Mouse (Mus musculus) stomach, embryonic 16.5 days (tissue): ENCODE measurements at regions not wholly inside any gene's neighbourhood (a gene's known extent, or its start where the extent isn't known, plus 50 kb on each side); places are given as distances from the start of the nearest gene placed in this dataset.
A peak's percentile ranks its signal among the peaks of the same experiment; 100 is the strongest.

Experiments used
- ATAC-seq: fragments of 200-750 bp; cut with Nextera tagmentation; 2 replicates; pipeline ENCODE4 v1.8.0; 2017; ENCODE audit warnings: moderate number of reproducible peaks, moderate TSS enrichment; ENCODE audit not compliant: insufficient read depth, low FRiP score
- H3K27ac ChIP-seq: fragments of 300-500 bp; sonication (generic); 2 replicates; pipeline ENCODE4 v1.5.1; 2014; ENCODE audit warnings: low read length
- H3K27me3 ChIP-seq: fragments of 300-500 bp; sonication (generic); 2 replicates; pipeline ENCODE4 v1.6.1; 2014; ENCODE audit warnings: low read length, control low read depth, mixed read lengths; ENCODE audit not compliant: control insufficient read depth, insufficient read depth
- H3K36me3 ChIP-seq: fragments of 300-500 bp; sonication (generic); 2 replicates; pipeline ENCODE4 v1.6.1; 2014; ENCODE audit warnings: low read length; ENCODE audit not compliant: control insufficient read depth, insufficient read depth
- H3K4me1 ChIP-seq: fragments of 300-500 bp; sonication (generic); 2 replicates; pipeline ENCODE4 v1.6.1; 2014; ENCODE audit warnings: low read length, control low read depth, mixed read lengths; ENCODE audit not compliant: control insufficient read depth, insufficient read depth
- H3K4me2 ChIP-seq: fragments of 300-500 bp; sonication (generic); 2 replicates; pipeline ENCODE4 v1.6.1; 2014; ENCODE audit warnings: low read depth, low read length, mixed read lengths
- H3K4me3 ChIP-seq: fragments of 300-500 bp; sonication (generic); replicated peaks from 2 replicates; pipeline ENCODE4 v1.5.1; 2014; ENCODE audit warnings: mild to moderate bottlenecking, low read length
- H3K9ac ChIP-seq: fragments of 300-500 bp; sonication (generic); 2 replicates; pipeline ENCODE4 v1.6.1; 2014; ENCODE audit warnings: low read length
- H3K9me3 ChIP-seq: fragments of 300-500 bp; sonication (generic); replicated peaks from 2 replicates; pipeline ENCODE4 v1.6.1; 2016; ENCODE audit warnings: low read length, control low read depth; ENCODE audit not compliant: control insufficient read depth
- WGBS: fragments of 180-500 bp; shearing (Covaris S2); extraction: QIAGEN DNeasy Blood & Tissue Kit; methylation state at CpG from one replicate; pipeline ENCODE4 v1.1.7; 2014; 5-methylcytosine and 5-hydroxymethylcytosine counted together

GRCm38 (mm10) chr10:37291639-37292495 lies 153.1 kb upstream of the Marcks start:
- no peaks in the 10 kb centered on the region for H3K4me1 ChIP-seq
- H3K36me3 ChIP-seq = no peaks in the 10 kb centered on the region
- H3K4me3 ChIP-seq = no peak overlapping the region
- no peak overlapping the region for H3K4me2 ChIP-seq
- H3K9me3 ChIP-seq = no peaks in the 10 kb centered on the region
- H3K27me3 ChIP-seq = no peaks in the 10 kb centered on the region
- 51% methylated on average over 2 of the region's 2 CpGs for WGBS
- H3K9ac ChIP-seq = no peak overlapping the region
- no peak for ATAC-seq
- H3K27ac ChIP-seq = no peak overlapping the region

- H3K36me3 ChIP-seq = no peaks in the 10 kb centered on the region
- H3K4me3 ChIP-seq = no peak overlapping the region
- no peak overlapping the region for H3K4me2 ChIP-seq
- WGBS = 89% methylated on average over 3 of the region's 3 CpGs
- no peaks in the 10 kb centered on the region for H3K4me1 ChIP-seq
- ATAC-seq = no peak
- H3K9ac ChIP-seq = no peak overlapping the region
- H3K27ac ChIP-seq = no peak overlapping the region
- H3K27me3 ChIP-seq = no peaks in the 10 kb centered on the region
- H3K9me3 ChIP-seq = no peaks in the 10 kb centered on the region
These were observed 151.4 kb upstream of the Marcks start for GRCm38 (mm10) chr10:37289964-37290704.

GRCm38 (mm10) chr10:37286305-37286704 lies 147.6 kb upstream of the Marcks start:
- no peak overlapping the region for H3K4me2 ChIP-seq
- 66% methylated on average over 5 of the region's 5 CpGs for WGBS
- no peak overlapping the region for H3K27ac ChIP-seq
- H3K4me1 ChIP-seq = no peaks in the 10 kb centered on the region
- H3K9ac ChIP-seq = no peak overlapping the region
- no peak overlapping the region for H3K4me3 ChIP-seq
- no peaks in the 10 kb centered on the region for H3K9me3 ChIP-seq
- H3K36me3 ChIP-seq = no peaks in the 10 kb centered on the region
- H3K27me3 ChIP-seq = no peaks in the 10 kb centered on the region
- ATAC-seq = no peak

- peaks cover 4% of the 10 kb centered on the region; the same call in 1 of the 2 replicates for H3K4me1 ChIP-seq
- no peak overlapping the region for H3K27ac ChIP-seq
- no peak overlapping the region for H3K4me2 ChIP-seq
- H3K36me3 ChIP-seq = no peaks in the 10 kb centered on the region
- H3K9me3 ChIP-seq = no peaks in the 10 kb centered on the region
- H3K27me3 ChIP-seq = no peaks in the 10 kb centered on the region
- ATAC-seq = no peak
- no peak overlapping the region for H3K4me3 ChIP-seq
- no peak overlapping the region for H3K9ac ChIP-seq
These were observed 144.2 kb upstream of the Marcks start for GRCm38 (mm10) chr10:37282951-37283350.

- Histone ChIP-seq H3K27me3 (no peaks in the 10 kb centered on the region), H3K4me1 (peaks cover 4% of the 10 kb centered on the region; the same call in 1 of the 2 replicates), H3K27ac (no peak overlapping the region), H3K9ac (no peak overlapping the region), H3K9me3 (no peaks in the 10 kb centered on the region), H3K36me3 (no peaks in the 10 kb centered on the region), H3K4me3 (no peak overlapping the region), H3K4me2 (no peak overlapping the region)
- WGBS = 80% methylated on average over 4 of the region's 4 CpGs
- no peak for ATAC-seq
These were observed 142.1 kb upstream of the Marcks start for GRCm38 (mm10) chr10:37280823-37281222.

GRCm38 (mm10) chr10:37280150-37280820 lies 141.6 kb upstream of the Marcks start:
- peaks cover 4% of the 10 kb centered on the region; the same call in 1 of the 2 replicates for H3K4me1 ChIP-seq
- H3K27ac ChIP-seq = no peak overlapping the region
- no peaks in the 10 kb centered on the region for H3K27me3 ChIP-seq
- no peak overlapping the region for H3K9ac ChIP-seq
- ATAC-seq = no peak
- 78% methylated on average over 6 of the region's 6 CpGs for WGBS
- no peaks in the 10 kb centered on the region for H3K36me3 ChIP-seq
- no peaks in the 10 kb centered on the region for H3K9me3 ChIP-seq
- no peak overlapping the region for H3K4me3 ChIP-seq
- H3K4me2 ChIP-seq = no peak overlapping the region

GRCm38 (mm10) chr10:37279316-37279715 lies 140.6 kb upstream of the Marcks start:
- Histone ChIP-seq H3K4me1 (peaks cover 4% of the 10 kb centered on the region; the same call in 1 of the 2 replicates), H3K9ac (no peak overlapping the region), H3K27ac (peak overlapping the region; percentile 46), H3K27me3 (no peaks in the 10 kb centered on the region), H3K4me2 (no peak overlapping the region), H3K36me3 (no peaks in the 10 kb centered on the region), H3K9me3 (no peaks in the 10 kb centered on the region), H3K4me3 (no peak overlapping the region)
- WGBS = 26% methylated on average over 1 of the region's 1 CpGs
- no peak for ATAC-seq

GRCm38 (mm10) chr10:37275857-37276256 lies 137.1 kb upstream of the Marcks start:
- Histone ChIP-seq H3K27me3 (no peaks in the 10 kb centered on the region), H3K36me3 (no peaks in the 10 kb centered on the region), H3K4me1 (peaks cover 4% of the 10 kb centered on the region; the same call in 1 of the 2 replicates), H3K4me3 (no peak overlapping the region), H3K9ac (no peak overlapping the region), H3K9me3 (no peaks in the 10 kb centered on the region), H3K4me2 (no peak overlapping the region), H3K27ac (no peak overlapping the region)
- ATAC-seq = no peak; the same call in 1 of the 2 replicates
- 70% methylated on average over 1 of the region's 1 CpGs for WGBS

- 63% methylated on average over 7 of the region's 7 CpGs for WGBS
- peak; percentile 72; the same call in 1 of the 2 replicates for ATAC-seq
These were observed 136.6 kb upstream of the Marcks start for GRCm38 (mm10) chr10:37275271-37275670.

More at GRCm38 (mm10) chr10:37275271-37275670, 136.6 kb upstream of the Marcks start:
- no peak overlapping the region for H3K9ac ChIP-seq
- H3K4me3 ChIP-seq = no peak overlapping the region
- H3K4me2 ChIP-seq = no peak overlapping the region
- H3K27me3 ChIP-seq = no peaks in the 10 kb centered on the region
- H3K27ac ChIP-seq = no peak overlapping the region
- no peaks in the 10 kb centered on the region for H3K36me3 ChIP-seq
- peaks cover 4% of the 10 kb centered on the region; the same call in 1 of the 2 replicates for H3K4me1 ChIP-seq
- H3K9me3 ChIP-seq = no peaks in the 10 kb centered on the region
